Mouse (Mus musculus): ENCODE measurements around the gene Vmn1r32. TPM values are rescaled to one million over a fixed set of nuclear protein-coding genes. Genes with fewer than 3 reads are reported as not detected.

The Vmn1r32 gene
- total RNA-seq (2017): not detected in 2 replicates

DNA sequence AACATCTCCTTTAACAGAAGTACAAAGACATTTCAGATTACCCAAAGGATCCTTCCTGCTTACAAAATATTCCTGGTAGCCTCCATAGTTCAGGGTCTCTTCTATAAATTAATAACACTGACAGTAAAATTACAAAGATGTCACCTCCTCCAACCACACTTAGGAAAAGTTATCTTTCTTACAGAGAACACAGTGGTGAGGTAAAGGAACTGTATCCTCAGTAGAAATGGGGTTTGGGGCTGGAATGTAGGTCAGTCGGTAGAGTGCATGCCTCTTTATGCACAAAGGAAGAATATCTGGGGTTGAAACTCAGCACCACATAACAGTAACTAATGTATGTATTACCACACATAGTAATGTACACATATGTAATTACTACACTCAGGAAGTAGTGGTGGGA, at the start of gene Vmn1r32:
TSS of gene Vmn1r32 (minus strand) at position 101 of the 400 bp plus-strand sequence.
- no peak for ATAC-seq (ENCODE audit: extremely low read depth, insufficient number of reproducible peaks, low FRiP score, poor library complexity, severe bottlenecking)

DNA sequence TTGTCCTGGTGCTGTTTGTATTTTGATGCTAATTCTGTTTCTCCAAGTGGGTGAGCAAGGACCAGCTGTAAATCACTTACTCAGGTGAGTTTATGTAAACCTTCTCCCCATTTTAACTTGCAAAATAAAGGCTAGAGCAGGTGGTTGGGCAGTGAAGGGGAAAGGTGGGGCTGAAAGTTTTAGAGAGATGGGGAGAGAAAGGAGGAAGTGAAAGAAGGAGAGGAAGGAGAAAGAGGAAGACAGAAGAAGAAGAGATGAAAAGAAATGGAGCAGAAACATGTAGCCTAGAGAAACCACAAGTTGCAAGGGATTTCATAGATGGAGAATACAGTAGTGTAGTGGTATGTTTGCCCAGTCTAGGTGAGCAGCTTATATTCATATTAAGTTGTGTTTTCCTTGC, 35.9 kb upstream of the Vmn1r32 start:
- peak; percentile 80 for ATAC-seq (ENCODE audit: extremely low read depth, insufficient number of reproducible peaks, low FRiP score, poor library complexity, severe bottlenecking)

DNA sequence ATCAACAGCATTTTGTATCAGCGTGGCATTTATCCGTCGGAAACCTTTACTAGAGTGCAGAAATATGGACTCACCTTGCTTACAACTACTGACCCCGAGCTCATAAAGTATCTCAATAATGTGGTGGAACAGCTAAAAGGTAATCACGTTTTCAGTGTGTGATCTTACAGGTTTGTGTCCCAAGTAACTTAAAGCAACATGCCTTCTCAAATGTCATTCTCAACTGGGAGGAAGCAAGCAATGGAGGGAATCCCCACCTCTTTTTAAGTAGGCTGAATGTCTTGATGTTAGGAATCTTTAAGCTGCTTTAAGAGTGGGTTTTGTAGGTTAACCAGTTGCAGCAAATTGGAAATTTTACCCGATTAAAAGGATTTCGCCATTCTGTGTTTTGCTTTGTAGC, 23.9 kb downstream of the Vmn1r32 start:
- ATAC-seq (ENCODE audit: extremely low read depth, insufficient number of reproducible peaks, low FRiP score, poor library complexity, severe bottlenecking): no peak

DNA sequence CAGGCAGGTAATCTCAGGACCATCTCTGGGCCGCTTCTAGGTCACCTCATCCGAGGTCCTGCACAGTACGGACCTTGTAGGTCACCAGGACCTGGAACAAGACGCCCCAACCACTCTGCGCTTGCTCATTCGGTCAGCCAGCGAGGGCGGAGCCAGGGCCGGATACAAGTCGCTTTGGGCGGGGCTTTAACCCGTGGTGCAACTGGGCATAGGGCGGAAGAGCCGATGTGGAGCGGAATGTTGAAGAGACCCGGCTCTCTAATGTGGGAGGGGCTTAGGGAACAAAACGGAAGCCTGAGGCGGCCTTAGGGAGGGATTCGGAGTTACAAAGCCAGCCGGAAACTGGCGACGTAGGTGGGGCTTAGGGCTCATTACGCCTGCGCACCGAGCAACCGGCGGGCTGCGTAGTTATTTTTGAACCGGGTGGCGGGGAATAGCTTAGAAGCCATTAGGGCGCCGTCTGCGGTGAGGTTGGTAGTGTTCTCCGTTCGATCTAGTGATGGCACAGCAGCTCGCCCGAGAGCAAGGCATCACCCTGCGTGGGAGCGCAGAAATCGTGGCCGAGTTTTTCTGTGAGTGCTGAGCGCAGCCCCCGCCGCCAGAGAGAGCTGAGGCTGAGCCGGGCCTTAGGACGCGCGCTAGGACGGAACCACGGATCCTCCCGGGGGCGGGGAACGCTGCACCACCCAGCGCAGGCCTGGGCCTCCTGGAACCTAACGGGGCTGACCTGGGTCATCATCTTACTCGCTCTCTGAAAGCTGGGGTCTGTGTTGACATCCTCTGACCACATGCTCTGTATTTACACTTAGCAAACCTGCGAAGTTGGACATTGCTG, 24.7 kb downstream of the Vmn1r32 start, which contains the start of gene Mad2l1:
TSS of gene Mad2l1 (plus strand) at position 363 of the 835 bp plus-strand sequence.
- ATAC-seq (ENCODE audit: extremely low read depth, insufficient number of reproducible peaks, low FRiP score, poor library complexity, severe bottlenecking): peak; percentile 96

DNA sequence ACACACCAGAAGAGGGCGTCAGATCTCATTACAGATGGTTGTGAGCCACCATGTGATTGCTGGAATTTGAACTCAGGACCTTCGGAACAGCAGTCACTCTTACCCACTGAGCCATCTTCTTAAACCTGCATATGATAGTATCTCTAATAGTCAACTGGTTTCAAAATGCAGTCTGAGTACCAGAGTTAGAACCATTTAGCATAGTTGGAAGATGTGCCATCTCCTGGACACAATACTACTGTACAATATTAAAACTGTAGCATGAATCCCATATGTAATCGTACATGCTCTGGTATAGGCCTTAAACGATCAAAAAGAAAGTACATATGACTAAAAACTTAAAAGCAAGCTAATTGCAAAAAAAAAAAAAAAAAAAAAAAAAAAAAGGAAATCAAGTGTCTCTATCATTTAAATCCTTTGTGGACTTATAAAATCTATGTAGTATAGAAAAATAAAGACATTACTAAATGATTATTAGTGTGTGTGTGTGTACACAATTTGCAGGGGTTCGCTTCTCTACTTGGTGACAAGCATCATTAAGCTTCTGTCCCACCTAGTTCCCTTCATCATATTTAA, 25.4 kb downstream of the Vmn1r32 start:
- ATAC-seq (ENCODE audit: extremely low read depth, insufficient number of reproducible peaks, low FRiP score, poor library complexity, severe bottlenecking): no peak

DNA sequence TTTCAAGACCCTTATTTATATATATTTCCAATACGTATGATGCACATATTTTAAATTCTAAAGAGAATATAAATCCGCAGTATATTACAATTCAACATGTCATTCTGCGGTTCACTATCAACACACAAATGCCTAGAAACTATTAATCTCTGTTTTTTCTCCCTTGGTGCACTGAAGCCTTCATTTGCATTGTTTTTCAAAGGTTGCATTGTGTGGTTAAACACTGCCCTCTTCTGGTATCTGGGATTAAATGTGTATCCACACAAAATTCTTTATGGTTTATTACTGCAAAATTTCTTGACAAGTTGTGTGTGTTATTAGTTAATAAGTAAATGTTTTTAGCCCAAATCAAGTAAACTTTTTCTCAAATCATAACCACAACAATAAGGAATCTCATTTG, 26.7 kb downstream of the Vmn1r32 start:
- ATAC-seq (ENCODE audit: extremely low read depth, insufficient number of reproducible peaks, low FRiP score, poor library complexity, severe bottlenecking): peak; percentile 37; the same call in 1 of the 2 replicates

DNA sequence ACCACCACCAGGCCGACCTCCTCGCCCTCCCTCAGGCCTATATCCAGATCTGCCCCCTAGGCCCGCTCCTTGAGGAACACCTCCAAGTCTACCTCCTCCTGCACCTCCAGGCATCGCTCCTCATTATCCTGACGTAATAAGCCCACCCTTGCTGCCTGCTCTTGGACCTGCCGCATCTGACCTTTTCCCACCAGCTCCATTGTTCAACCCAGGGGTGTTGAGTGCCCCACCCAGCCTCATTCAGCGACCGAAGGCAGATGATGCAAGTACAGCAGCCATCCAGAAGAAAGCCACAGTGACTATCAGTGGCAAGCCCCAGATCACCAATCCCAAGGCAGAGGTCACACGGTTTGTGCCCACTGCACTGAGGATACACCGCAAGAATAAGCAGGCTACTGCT, 31.5 kb downstream of the Vmn1r32 start:
- ATAC-seq (ENCODE audit: extremely low read depth, insufficient number of reproducible peaks, low FRiP score, poor library complexity, severe bottlenecking): no peak

DNA sequence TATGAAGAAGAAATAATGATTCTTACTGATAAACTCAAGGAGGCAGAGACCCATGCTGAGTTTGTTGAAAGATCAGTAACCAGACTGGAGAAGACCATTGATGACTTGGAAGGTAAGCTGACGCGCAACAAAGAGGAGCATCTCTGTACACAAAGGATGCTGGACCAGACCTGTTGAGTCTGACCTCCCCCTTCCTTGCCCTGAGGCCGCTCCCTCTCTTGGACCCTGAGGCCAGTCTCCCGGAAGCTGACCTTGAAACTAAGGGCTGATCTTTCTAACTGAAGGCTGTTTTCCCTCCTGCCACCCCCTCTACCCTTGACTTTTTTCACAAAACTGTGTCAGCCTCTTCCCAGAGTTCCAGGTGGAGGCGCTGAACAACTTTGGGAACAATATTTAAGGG, 43.5 kb downstream of the Vmn1r32 start:
- ATAC-seq (ENCODE audit: extremely low read depth, insufficient number of reproducible peaks, low FRiP score, poor library complexity, severe bottlenecking): no peak

Other genes with a start within 250 kb of the Vmn1r32 start
- gene Mad2l1, start 24.7 kb downstream of the Vmn1r32 start, total RNA-seq (2017): 7.0 and 14.5 TPM in 2 replicates
- gene Vmn1r33, start 58.2 kb upstream of the Vmn1r32 start, total RNA-seq (2017): 0.23 TPM in 1 of 2 replicates, not detected in the other
- gene Vmn1r34, start 83.8 kb upstream of the Vmn1r32 start, total RNA-seq (2017): not detected in 2 replicates
- not detected in 2 replicates for gene Vmn1r35, start 125.8 kb upstream of the Vmn1r32 start, total RNA-seq (2017)
- not detected in 2 replicates for gene Vmn1r36, start 159.1 kb upstream of the Vmn1r32 start, total RNA-seq (2017)
- gene Vmn1r37, start 169.3 kb upstream of the Vmn1r32 start, total RNA-seq (2017): not detected in 2 replicates
- not detected in 2 replicates for gene Vmn1r38, start 222.5 kb upstream of the Vmn1r32 start, total RNA-seq (2017)

Data from neutrophil, adult 5-6 weeks (primary cell).